Mouse (Mus musculus): ENCODE measurements at regions not wholly inside any gene's neighbourhood (a gene's known extent, or its start where the extent isn't known, plus 50 kb on each side); places are given as distances from the start of the nearest gene placed in this dataset.

- ATAC-seq (ENCODE audit: low FRiP score, low read depth) (no peak), DNase-seq (ENCODE audit: low spot score) (no peak)
- H3K9me3 ChIP-seq (ENCODE audit: control insufficient read depth, low read length) = no peaks in the 10 kb centered on the region
- H3K27me3 ChIP-seq (ENCODE audit: control insufficient read depth, insufficient read depth, low read length) = no peaks in the 10 kb centered on the region
- H3K36me3 ChIP-seq (ENCODE audit: control insufficient read depth, insufficient read depth, low read length) = no peaks in the 10 kb centered on the region
- no peak overlapping the region for H3K9ac ChIP-seq (ENCODE audit: low read depth, low read length, severe bottlenecking)
- no peak overlapping the region for H3K27ac ChIP-seq (replicated peaks; ENCODE audit: low read depth, low read length)
- TF ChIP-seq POLR2A (IDR thresholded peaks at IDR 0.05; ENCODE audit: borderline replicate concordance, extremely low read depth, insufficient read depth, insufficient read length) = no peak
- 71% methylated on average over 12 of the region's 12 CpGs for WGBS
- H3K4me1 ChIP-seq (ENCODE audit: control insufficient read depth, insufficient read depth, low read length) = no peaks in the 10 kb centered on the region
- H3K4me3 ChIP-seq (replicated peaks; ENCODE audit: low read length) = no peak overlapping the region
- no peak overlapping the region for H3K4me2 ChIP-seq (replicated peaks; ENCODE audit: low read depth, low read length, severe bottlenecking)
Observed at GRCm38 (mm10) chr13:59370141-59370816, 214.7 kb downstream of the Agtpbp1 start.

GRCm38 (mm10) chr13:59368550-59369449 is 216.2 kb downstream of the Agtpbp1 start:
- Histone ChIP-seq H3K27ac (replicated peaks; ENCODE audit: low read depth, low read length) (no peak overlapping the region), H3K9ac (ENCODE audit: low read depth, low read length, severe bottlenecking) (no peak overlapping the region), H3K4me2 (replicated peaks; ENCODE audit: low read depth, low read length, severe bottlenecking) (no peak overlapping the region), H3K27me3 (ENCODE audit: control insufficient read depth, insufficient read depth, low read length) (no peaks in the 10 kb centered on the region), H3K36me3 (ENCODE audit: control insufficient read depth, insufficient read depth, low read length) (no peaks in the 10 kb centered on the region), H3K9me3 (ENCODE audit: control insufficient read depth, low read length) (no peaks in the 10 kb centered on the region), H3K4me1 (ENCODE audit: control insufficient read depth, insufficient read depth, low read length) (no peaks in the 10 kb centered on the region), H3K4me3 (replicated peaks; ENCODE audit: low read length) (no peak overlapping the region)
- 48% methylated on average over 13 of the region's 13 CpGs for WGBS
- no peak for ATAC-seq (ENCODE audit: low FRiP score, low read depth)
- DNase-seq (ENCODE audit: low spot score) = no peak
- TF ChIP-seq POLR2A (IDR thresholded peaks at IDR 0.05; ENCODE audit: borderline replicate concordance, extremely low read depth, insufficient read depth, insufficient read length) = no peak

- H3K27ac ChIP-seq (replicated peaks; ENCODE audit: low read depth, low read length) = no peak overlapping the region
- H3K9me3 ChIP-seq (ENCODE audit: control insufficient read depth, low read length) = no peaks in the 10 kb centered on the region
- H3K4me3 ChIP-seq (replicated peaks; ENCODE audit: low read length) = no peak overlapping the region
- no peaks in the 10 kb centered on the region for H3K4me1 ChIP-seq (ENCODE audit: control insufficient read depth, insufficient read depth, low read length)
- H3K4me2 ChIP-seq (replicated peaks; ENCODE audit: low read depth, low read length, severe bottlenecking) = no peak overlapping the region
- ATAC-seq (ENCODE audit: low FRiP score, low read depth) = no peak
- 45% methylated on average over 5 of the region's 5 CpGs for WGBS
- no peak for TF ChIP-seq POLR2A (IDR thresholded peaks at IDR 0.05; ENCODE audit: borderline replicate concordance, extremely low read depth, insufficient read depth, insufficient read length)
- H3K9ac ChIP-seq (ENCODE audit: low read depth, low read length, severe bottlenecking) = no peak overlapping the region
- no peaks in the 10 kb centered on the region for H3K27me3 ChIP-seq (ENCODE audit: control insufficient read depth, insufficient read depth, low read length)
- DNase-seq (ENCODE audit: low spot score) = peak; percentile 81
- H3K36me3 ChIP-seq (ENCODE audit: control insufficient read depth, insufficient read depth, low read length) = no peaks in the 10 kb centered on the region
Observed at GRCm38 (mm10) chr13:59365460-59365859, 219.6 kb downstream of the Agtpbp1 start.

GRCm38 (mm10) chr13:59363428-59363827 is 221.6 kb downstream of the Agtpbp1 start:
- Histone ChIP-seq H3K27ac (replicated peaks; ENCODE audit: low read depth, low read length) (no peak overlapping the region), H3K9ac (ENCODE audit: low read depth, low read length, severe bottlenecking) (no peak overlapping the region), H3K27me3 (ENCODE audit: control insufficient read depth, insufficient read depth, low read length) (no peaks in the 10 kb centered on the region; the same call in 1 of the 2 replicates), H3K4me3 (replicated peaks; ENCODE audit: low read length) (no peak overlapping the region), H3K9me3 (ENCODE audit: control insufficient read depth, low read length) (no peaks in the 10 kb centered on the region), H3K4me2 (replicated peaks; ENCODE audit: low read depth, low read length, severe bottlenecking) (no peak overlapping the region), H3K4me1 (ENCODE audit: control insufficient read depth, insufficient read depth, low read length) (no peaks in the 10 kb centered on the region), H3K36me3 (ENCODE audit: control insufficient read depth, insufficient read depth, low read length) (no peaks in the 10 kb centered on the region)
- no peak for TF ChIP-seq POLR2A (IDR thresholded peaks at IDR 0.05; ENCODE audit: borderline replicate concordance, extremely low read depth, insufficient read depth, insufficient read length)
- no peak for DNase-seq (ENCODE audit: low spot score)
- no peak for ATAC-seq (ENCODE audit: low FRiP score, low read depth)
- 75% methylated on average over 10 of the region's 10 CpGs for WGBS

- Histone ChIP-seq H3K4me2 (replicated peaks; ENCODE audit: low read depth, low read length, severe bottlenecking) (no peak overlapping the region), H3K36me3 (ENCODE audit: control insufficient read depth, insufficient read depth, low read length) (no peaks in the 10 kb centered on the region), H3K4me3 (replicated peaks; ENCODE audit: low read length) (no peak overlapping the region), H3K4me1 (ENCODE audit: control insufficient read depth, insufficient read depth, low read length) (no peaks in the 10 kb centered on the region), H3K9ac (ENCODE audit: low read depth, low read length, severe bottlenecking) (no peak overlapping the region), H3K27me3 (ENCODE audit: control insufficient read depth, insufficient read depth, low read length) (no peaks in the 10 kb centered on the region; the same call in 1 of the 2 replicates), H3K27ac (replicated peaks; ENCODE audit: low read depth, low read length) (no peak overlapping the region), H3K9me3 (ENCODE audit: control insufficient read depth, low read length) (no peaks in the 10 kb centered on the region)
- DNase-seq (ENCODE audit: low spot score) (no peak), ATAC-seq (ENCODE audit: low FRiP score, low read depth) (no peak)
- WGBS = 84% methylated on average over 7 of the region's 7 CpGs
- no peak for TF ChIP-seq POLR2A (IDR thresholded peaks at IDR 0.05; ENCODE audit: borderline replicate concordance, extremely low read depth, insufficient read depth, insufficient read length)
Observed at GRCm38 (mm10) chr13:59361323-59361722, 223.7 kb downstream of the Agtpbp1 start.

All from limb, embryonic 14.5 days (tissue).